Mouse (Mus musculus) bone marrow macrophage, adult 2 months (primary cell): Measurements from ENCODE around the gene 4933405O20Rik.

ENCODE experiments used
- CTCF ChIP-seq: IDR thresholded peaks from 2 replicates; pipeline ENCODE4 v1.5.1; 2012; ENCODE audit warnings: low read depth, mild to moderate bottlenecking, low read length, moderate library complexity
- POLR2A ChIP-seq: IDR thresholded peaks from 2 replicates; pipeline ENCODE4 v1.6.1; 2012; ENCODE audit warnings: mild to moderate bottlenecking, low read depth, low read length, borderline replicate concordance

- TF ChIP-seq CTCF (no peak), POLR2A (no peak)
Observed at GRCm38 (mm10) chr7:50598890-50599289, at the start of gene 4933405O20Rik.
